Mouse (Mus musculus) right cerebral cortex, postnatal 36 days (tissue): ENCODE results near the gene Srsf1.

Experiments
- DNase-seq, 2 experiments: peaks; one replicate each; pipeline ENCODE4 v3.0.0; 2022; ENCODE audit warnings: low spot score in 2 of 2, mixed read lengths in 1 of 2

The Srsf1 gene

DNA sequence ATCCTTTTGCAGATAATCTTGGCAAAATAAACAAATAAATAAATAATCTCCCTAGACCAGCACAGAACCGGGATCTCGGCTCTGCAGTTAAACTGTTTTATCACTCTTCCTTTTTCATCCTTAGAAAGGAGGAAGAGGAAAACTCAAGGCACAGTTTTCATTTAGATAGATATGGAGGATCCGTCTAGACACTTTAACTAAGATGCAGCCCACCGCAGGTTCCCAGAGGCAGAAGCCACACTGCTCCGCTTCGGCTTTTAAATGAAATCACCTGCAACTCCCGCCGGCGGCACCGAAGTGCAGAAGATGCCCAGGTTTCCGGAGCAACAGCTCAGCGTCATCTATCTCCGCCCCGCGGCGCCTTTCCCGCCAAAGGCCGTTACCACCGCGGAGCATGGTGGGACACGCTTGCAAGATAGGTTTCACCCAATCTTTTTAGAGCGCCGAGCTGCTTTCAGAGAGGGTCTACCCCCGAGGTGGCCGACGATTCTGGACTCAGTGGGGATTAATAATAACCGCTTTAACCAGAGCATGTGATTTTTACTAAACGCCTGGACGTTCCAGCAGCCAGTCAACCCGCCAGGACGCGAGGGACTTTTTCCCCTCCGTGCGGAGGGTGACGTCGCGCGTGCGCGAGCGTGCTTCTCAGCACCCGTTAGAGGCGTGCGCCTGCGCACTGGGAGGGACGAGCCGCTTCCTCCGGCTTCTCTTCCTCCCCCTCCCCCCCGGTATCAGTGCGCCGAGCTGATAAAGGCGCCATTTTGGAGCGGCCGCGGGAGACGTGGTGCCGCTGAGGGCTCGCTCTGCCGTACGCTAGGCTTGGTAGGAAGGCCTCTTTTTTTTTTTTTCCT lies at the start of gene Srsf1:
Gene Srsf1 (plus strand): TSS at position 430 of the 851 bp plus-strand sequence.
- DNase-seq = peak; percentile 94 to 96

DNA sequence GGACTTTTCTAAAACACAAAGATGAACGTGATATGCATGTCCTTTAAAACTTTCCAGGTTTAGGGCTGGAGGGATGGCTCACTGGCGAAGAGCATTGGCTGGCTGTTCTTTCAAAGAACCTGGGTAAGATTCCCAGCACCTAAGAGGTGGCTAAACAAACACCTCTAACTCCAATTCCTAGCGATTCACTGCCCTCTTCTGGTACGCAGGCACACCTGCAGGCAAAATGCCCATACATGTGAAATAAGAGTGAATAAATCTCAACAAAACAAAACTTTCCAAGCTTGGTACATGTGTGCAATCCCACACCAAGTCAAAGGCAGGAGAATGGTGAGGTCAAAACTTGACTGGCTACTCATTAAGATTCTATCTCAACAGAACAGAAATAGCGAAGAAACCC lies 47.4 kb upstream of the Srsf1 start:
- no peak for DNase-seq

DNA sequence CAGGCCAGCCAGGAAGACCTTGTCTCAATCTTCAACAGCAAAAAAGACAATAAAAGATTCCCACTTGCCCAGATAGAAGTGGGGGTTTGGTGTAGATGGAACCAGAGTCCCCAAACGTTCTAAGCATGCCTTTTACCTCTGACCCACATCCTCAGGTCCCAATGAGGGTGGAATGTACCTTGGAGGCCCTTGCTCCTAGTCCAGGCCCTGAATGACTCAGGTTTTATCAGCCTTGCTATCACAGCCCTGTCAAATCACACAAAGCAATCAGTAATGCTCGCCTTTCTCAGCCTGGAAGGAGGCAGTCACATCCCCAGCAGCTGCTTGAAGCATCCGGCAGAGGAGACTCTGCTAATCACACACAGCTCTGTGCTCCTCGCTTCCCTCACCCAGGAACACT lies 44.4 kb upstream of the Srsf1 start:
- DNase-seq = no peak

DNA sequence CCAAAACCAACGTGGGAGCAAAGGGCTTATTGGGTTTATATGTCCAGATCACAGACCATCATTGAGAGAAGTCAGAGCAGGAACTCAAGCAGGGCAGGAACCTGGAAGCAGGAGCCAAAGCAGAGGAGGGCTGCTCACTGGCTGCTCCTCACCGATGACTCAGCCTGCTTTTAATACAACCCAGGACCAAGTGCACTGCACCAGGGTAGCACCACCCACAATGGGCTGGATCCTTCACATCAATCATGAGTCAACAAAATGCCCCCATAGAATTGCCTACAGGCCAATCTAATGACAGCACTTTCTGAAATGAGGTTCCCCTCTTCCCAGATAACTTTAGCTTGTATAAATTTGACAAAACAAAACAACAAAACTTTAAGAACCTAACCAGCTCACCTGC lies 43.0 kb upstream of the Srsf1 start:
- DNase-seq = no peak

DNA sequence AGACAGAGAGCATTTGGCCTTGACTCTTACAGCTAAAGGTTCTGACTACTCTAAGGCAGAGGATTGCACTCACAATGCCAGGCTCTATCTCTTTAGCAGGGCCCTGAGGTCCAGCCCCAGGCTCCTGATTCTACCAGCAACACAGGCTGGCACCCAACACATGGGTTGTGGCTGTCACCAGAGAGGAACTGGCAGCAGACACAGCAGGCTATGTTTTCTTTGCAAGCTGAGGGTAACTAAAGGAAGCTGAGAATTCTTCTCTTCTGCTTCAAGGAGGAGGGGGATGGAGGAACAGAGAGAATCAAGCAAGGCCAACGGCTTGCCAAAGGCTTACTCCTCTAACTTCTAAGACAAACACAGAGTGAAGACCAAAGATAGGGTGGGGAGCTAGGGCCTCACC lies 38.5 kb upstream of the Srsf1 start:
- DNase-seq = no peak

DNA sequence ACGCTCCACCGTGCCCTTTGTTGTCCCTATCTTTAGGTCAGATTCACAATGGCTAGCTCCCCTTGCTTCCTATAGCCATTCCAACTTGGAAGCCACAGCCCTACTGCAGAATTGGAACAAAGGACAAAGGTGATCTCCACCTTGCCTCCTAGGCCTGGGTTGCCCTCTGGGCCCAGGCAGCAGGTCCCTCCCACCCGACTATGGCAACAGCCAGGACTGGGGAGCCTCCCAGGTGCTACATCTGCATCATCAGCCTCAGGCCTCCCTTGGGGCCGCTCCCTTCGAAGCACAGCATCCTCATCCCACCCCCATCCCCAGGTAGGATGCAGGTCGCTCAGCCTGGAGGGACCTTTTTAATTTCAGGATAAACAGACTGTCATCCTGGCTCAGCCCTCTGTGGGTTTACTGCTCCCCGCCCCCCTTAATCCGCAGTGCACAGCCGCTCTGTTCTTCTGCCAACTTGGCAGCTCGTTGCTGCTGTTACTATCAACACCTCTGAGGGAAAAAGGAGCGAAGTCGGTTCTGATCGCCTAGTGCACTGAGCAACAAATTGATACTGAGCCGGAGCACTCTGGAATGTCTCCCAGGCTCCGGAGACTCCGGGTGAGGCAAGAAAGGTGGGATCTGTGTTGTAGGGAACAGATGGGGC lies 37.5 kb upstream of the Srsf1 start:
- peak; percentile 42 to 50 for DNase-seq

DNA sequence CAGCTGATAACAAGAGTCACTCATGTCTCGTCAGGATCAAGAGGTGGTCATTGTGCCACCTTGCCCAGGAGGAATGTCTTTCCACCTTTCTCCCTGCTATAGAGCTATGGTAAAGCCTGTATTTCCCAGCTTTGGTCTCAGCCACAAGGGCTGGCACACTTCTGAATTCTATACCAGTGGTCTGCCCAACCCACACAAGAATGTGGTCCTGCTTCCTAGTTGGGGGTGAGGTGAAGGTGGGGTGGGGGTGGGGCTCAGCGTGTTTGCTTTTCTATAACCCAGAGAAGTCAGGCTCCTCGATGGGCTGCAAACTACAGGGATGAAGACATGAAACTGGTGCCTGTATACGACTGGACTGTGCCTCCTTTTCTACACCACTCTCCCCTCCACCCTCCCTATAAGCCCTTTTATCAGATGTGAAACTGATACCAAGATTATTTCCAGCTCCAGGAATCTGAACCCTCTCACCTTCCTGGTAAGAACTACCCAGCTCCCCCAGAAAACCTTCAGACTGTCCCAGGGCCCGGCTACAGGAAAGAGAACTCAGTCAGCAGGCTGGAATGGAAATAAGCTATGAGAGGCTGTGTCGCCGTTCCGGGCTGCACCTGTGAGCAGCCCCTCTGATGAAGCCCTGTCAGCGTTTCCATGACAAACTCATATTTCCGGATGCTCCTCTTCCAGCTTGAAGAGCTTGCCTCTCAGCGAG lies 35.8 kb upstream of the Srsf1 start:
- DNase-seq = no peak

DNA sequence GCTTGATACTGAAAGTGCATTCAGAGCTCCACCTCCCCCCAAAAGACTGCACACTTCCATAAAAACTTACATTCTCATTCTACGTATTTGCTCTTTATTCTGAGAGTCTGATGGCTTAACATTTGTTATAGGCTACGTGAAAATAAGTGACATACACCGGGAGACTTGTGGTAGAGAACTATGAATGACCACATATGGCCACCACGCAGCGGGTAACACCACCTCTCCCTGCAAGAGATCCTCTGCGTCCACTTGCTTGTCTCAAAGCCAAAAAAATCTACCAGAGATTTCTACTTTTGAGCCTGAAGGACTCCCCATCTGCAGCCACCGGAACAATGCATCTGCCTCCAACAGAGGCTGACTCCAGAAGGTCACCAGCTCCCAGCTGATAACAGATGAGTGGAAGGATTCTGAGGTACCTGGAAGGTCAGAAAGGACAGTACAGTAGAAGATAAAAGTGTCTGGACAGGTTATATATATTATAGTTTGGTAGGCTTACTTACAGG lies 35.2 kb upstream of the Srsf1 start:
- DNase-seq = no peak

DNA sequence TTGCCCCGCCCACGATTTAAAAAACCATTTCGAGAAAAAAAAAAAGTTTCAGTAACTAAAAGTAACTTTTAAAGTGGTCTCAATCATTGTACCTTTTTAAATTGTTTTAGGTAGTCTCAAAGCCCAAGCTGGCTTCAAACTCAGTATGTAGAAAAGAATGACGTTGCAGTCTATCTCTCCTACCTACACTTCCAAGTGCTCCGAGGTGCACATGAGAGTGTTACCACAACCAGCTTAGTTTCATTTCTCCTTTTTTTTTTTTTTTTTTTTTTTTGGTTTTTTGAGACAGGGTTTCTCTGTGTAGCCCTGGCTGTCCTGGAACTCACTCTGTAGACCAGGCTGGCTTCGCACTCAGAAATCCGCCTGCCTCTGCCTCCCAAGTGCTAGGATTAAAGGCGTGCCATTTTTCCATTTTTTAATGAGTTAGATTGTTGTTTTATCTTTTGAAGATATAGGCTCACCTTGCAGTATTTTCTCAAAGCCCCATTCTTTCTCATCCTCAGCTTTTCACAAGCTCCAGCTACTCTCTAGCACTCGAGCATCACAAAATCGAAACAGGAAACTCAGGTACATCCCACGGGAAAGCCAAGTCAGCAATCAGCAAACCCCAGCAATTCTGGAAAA lies 34.4 kb upstream of the Srsf1 start:
- DNase-seq = no peak

DNA sequence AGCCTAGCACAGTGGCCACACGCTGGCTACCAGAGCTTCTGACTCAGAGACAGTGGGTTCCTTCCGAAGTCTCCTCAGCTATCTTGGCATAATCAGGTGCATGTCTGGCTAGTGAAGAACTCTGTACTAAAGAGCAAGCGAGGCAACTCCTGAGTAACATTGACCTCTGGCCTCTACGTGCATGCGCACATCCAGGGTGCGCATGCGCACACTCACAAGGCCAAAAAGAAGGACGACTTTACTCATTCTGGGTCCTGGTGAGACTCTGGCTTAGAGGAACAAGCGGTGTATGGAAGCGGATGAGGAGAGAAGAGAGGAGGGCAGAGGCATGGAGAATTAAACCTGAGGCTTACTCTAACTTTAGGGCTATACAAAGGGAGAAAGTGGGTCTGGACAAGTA lies 33.5 kb upstream of the Srsf1 start:
- no peak for DNase-seq

DNA sequence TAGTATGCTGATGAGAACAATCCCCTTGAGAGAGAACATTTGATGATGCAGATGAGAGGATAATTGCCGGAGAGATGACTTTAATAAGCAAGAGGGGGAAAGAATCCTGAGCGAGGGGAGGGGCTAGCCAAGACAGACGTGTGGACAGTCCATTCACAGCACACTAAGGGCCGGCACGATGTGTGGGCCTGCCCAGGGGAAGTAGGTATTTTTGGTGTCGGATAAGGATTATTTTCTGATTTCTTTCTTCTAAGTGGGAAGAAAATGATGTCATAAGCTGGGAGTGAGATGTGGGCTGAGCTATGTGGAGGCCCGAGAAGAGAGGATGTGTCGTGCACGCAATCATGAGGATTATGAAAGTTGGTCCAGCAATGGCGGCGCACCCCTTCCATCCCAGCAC lies 32.0 kb upstream of the Srsf1 start:
- peak; percentile 13 to 23 for DNase-seq

DNA sequence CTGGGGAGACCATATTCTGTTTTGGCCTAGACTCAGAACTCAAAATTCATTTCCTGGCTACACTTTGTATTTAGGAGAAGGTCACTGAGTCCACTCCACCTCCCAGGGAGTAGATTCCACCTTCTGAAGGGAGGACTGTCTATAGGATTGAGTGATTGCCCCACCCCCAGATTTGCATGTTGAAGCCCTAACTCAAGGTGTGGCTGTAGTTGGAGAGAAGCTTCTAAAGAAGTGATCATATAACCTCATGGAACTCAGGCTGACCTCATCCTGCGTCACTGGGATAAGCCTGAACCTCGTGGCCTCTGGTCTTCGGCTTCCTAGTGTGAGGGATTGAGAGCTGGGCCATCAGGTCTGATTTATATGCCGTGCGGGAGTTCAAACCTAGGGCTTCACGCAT lies 31.4 kb upstream of the Srsf1 start:
- DNase-seq = no peak

DNA sequence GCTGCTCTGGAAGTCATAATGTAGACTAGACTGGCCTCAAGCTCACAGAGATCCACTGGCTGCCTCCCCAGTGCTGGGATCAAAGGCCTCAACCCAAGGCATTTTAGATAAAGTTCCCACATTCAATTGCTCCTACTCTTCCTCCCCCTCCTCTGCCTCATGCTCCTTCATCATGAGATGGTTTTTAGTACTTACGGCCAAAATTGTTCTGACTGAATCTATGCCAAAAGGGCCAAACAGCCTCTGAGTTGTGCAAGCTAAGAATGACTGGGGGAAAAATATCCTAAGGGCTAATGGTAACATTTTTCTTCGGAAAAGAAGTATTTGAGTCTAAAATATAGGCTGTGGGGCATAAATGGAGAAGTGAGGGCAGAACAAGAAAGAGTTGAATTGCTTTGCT lies 23.2 kb upstream of the Srsf1 start:
- DNase-seq = no peak

DNA sequence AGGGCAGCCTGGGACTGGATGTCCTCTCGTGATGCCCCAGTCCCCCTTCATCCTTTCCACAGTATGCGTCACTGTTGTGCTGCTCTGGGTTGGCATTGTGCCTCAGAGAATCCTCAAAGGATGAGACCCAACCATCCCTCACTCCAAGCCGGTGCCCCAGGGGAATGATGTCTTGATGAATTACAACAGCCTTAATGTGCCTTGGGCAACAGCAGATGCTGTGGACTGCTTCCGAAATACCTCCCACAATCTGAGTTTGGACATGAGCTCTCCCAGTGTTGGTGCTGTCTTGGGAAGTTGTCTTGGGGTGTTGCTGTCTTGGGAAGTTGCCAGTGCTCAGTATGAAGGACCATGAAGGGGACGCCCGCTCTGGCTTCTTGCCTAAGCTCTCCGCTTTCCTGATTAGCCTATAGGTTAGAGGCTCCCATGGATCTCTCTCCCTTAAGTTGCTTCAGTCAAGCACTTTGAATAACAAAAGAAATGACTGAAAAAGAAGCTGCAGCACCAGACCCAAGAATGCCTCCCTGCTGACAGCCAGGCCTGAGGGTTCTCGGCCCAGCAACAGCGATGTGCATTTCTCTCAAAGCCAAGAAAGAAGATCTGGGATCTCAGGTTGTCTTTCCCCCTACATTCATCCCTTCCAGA lies 19.7 kb upstream of the Srsf1 start:
- DNase-seq = no peak

DNA sequence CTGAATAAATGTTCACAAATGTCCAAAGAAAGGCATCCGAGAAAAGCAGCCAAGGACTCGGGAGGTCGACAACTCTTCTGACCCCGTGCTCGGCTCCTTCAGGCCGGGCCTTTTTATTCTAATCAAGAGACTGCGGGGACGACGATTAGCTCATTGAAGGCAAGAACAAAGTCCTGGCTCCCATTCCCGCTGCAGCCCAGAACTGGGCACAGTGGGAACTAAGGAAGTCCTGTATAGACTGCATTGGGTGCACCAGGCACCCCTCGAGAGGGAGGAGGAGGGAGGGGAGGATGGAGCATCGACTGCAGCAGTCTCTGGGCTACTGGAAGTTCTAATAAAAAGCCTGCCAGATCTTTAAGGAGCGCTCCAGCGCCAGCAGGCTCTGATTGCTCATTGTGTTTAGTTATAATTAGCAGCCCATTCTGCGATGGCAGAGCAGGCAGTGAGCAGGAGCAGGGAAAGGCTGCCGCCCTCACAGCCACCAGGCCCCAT lies 18.9 kb upstream of the Srsf1 start:
- peak; percentile 57 to 60 for DNase-seq

DNA sequence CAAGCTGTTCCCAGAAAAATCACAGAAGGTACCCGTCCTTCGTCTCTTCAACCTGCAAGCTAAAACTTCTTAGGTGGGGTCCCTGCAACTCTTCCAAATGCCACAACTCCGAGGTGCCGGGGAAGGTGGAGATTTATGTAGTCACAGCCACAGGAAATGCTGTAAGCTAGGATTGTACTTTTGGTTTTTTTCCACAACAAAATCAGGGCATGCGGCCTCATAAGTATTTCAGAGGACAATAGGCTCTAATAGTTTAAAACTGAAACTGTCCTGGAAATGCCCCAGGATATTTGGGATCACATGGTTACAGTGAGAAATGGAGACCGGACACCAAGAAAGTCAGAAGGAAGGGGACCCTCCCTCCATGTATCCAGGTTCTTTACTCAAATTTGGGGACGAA lies 17.0 kb upstream of the Srsf1 start:
- DNase-seq = no peak

DNA sequence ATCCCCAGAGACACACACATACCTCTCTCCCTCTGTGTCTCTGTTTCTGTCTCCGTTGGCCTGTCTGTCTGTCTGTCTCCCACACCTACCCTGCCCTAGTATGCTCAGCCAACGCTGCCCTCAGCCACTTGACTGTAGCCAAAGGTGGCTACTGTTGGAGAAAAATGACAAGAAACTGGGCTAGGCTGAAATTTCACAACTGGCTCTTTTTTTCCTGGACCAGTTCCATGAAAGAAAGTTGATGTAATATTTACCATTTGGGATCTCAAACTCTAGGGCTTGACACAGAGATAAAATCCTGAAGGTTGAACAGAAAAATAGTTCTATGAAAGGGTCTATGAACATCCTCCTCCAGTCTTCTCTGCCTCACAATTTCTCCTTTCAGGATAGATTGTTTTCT lies 16.3 kb upstream of the Srsf1 start:
- DNase-seq = no peak

DNA sequence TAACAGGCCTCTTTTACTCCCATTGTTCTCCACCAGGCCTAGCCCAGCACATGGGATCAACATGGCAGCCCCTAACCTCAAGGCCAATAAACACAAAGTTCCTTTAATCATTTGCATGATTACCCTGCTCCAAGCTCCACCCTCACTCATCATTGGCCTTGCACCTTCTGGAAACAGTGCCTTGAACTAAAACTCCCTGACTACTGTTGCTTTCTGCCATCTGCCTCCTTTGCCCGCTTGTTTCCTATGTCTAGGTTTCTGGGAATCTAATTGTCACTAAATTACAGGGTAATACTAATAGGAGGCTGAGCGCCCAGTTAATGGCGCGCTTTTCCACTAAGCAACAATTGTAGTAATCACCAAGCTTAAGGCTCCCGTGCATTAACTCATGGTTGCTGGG lies 15.4 kb upstream of the Srsf1 start:
- no peak for DNase-seq

DNA sequence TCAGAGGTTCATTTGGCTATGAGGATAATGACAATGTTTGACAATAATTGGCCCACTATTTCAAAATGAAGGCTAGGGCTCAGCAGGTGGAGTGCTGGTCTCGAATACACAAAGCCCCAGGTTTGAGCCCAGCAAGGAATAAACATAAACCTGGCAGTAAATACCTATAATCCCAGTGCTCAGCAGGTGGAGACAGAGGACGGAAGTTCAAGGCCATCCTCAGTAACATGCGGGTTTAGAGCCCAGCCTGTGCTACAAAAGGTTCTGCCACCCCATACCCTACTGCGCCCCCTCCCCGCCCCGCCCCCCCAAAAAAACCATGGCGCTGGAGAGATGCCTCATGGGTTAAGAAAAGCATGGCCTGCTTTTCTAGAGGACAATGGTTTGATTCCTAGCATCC lies 11.2 kb upstream of the Srsf1 start:
- DNase-seq = no peak

DNA sequence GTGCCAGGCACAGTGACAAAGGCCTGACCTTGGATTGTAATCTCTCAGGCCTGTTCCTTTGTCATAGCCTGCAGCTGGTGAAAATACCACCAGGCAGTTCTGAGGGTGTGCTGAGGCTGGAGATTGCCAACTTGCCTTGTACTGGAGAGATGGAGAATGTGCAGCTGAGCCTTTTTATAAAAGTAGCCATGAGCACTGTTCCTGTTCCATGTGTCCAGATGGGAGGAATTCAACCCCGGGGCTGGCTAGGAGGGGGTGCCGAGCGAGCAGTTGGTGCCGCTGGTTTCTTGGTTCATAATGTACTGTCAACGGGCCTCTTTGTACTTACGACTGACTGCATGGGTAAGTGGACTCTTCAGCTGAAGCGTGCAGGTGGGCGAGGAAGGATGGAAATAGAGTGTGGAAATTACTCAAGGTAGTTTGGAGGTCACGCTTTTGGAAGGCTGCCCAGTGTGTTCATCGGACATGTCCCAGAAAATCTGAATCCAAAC lies 10.4 kb upstream of the Srsf1 start:
- DNase-seq = no peak

DNA sequence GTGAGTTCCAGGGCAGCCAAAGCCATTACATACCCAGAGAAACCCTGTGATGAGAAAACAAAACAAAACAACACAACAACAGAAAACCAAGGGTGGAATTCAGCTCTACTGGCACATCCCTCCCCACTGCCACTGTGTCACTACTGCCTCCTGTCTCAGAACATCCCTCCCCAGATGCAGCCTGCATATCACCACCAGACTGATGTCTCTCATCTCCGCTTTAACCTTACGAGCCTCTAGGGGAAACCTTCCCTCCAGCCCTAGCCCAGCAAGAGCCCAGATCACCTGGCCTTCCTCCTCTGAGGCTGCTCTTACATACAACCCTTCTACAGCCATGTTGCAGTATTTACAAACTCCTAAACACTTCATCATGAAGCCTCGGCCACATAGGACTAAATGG lies 9.8 kb upstream of the Srsf1 start:
- no peak for DNase-seq
